Mouse (Mus musculus): ENCODE results near the gene Chd1l. TPM values are rescaled to one million over a fixed set of nuclear protein-coding genes. Genes with fewer than 3 reads are reported as not detected.

Gene Chd1l
- total RNA-seq, 2 experiments from 2014 or later, result 9.6 to 10.3 TPM

- no peak for DNase-seq (ENCODE audit: extremely low spot score in 1 of 2, low spot score in 1 of 2)
Observed at GRCm38 (mm10) chr3:97537006-97537405, 73.0 kb downstream of the Chd1l start.

DNA sequence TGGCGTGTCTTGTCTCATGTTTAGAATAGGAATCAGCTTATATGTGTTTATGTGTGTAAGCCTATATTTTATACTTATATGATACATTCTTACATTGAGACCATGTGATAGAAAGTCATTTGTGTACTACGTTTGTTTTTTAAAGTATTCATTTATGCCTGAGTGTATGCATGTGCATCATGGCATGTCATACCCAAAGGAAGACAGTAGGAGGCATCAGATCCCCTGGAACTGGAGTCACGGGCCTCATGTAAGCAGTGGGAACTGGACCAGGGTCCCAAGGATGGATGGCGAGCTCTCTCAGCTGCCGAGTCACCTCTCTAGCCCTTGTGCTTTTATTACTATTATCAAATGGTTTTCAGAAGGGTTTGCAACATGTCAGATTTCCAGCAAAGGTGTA is 74.3 kb downstream of the Chd1l start:
- no peak for DNase-seq (ENCODE audit: extremely low spot score in 1 of 2, low spot score in 1 of 2)

DNA sequence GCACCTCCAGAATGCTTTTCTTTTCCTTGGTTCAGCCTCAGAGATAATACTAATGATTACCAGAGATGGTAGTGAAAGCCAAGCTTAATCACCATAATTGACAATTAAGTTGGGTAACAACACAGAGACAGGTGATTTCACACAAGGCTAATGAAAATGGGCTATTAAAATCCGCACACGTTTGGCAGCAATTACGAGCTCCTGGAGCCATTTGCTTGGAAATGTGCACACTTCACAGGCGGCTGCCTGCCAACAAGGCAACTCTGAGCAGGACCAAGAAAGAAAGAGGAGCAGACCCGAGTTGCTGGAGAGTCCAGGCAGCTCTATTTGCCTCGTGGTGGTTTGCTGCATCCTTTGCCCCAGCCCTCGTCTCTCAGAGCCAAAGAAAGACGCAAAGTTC is 84.5 kb downstream of the Chd1l start:
- DNase-seq (ENCODE audit: extremely low spot score in 1 of 2, low spot score in 1 of 2), result no peak

- peak in 1 of 2 experiments; percentile 42 for DNase-seq (ENCODE audit: extremely low spot score in 1 of 2, low spot score in 1 of 2)
Observed at GRCm38 (mm10) chr3:97524835-97525234, 85.2 kb downstream of the Chd1l start.

DNA sequence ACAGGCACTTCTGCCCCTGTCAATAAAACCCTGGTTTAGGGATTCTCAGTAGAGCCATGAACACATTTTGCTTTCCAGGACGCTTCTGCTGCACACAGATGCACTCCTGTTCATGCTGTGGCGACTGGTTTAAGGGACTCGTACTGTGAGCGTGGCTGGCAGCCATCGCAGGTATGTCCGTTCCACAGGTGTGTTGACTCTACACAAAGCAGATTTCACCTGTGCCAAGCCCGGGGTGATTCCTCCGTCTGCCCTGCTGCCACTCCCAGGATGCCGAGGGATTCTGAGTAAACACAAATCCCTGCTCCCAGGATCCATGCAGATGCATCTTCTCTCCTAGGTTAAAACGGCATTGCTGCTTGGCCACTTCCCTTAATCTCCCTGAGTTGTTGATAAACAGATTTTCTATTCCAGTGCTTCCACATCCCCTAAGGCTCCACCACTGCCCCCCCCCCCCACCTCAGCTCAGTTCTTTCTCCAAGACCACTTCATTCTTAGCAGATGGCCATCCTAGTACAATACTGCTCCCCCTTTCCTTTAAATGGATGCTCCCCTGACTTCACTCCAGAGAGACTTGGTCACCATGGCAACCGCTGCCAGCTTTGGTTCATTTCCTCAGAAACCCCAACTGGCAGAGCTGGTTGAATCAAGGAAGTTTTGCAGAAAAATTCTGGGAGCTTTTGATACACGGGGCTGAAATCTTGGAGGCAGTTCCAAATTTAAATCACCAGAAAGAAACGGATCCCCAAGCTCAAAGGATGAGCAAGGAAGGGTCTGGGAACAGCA is 87.9 kb downstream of the Chd1l start:
- peak in 1 of 2 experiments; percentile 67 for DNase-seq (ENCODE audit: extremely low spot score in 1 of 2, low spot score in 1 of 2)

GRCm38 (mm10) chr3:97519883-97520282 is 90.1 kb downstream of the Chd1l start:
- no peak for DNase-seq (ENCODE audit: extremely low spot score in 1 of 2, low spot score in 1 of 2)

- no peak for DNase-seq (ENCODE audit: extremely low spot score in 1 of 2, low spot score in 1 of 2)
Observed at GRCm38 (mm10) chr3:97512296-97512695, 97.7 kb downstream of the Chd1l start.

Other genes starting within 250 kb of the Chd1l start
- gene Olfr1402, start 188.2 kb downstream of the Chd1l start, total RNA-seq (2021), result not detected
- gene Fmo5, start 18.6 kb upstream of the Chd1l start, total RNA-seq (2021), result 1 to 10 TPM; 3.7 to 4.4 TPM
- gene Prkab2, start 48.0 kb upstream of the Chd1l start, total RNA-seq (2021), result 10 to 100 TPM; 31.1 to 35.3 TPM
- not detected for gene Gm17651, start 64.5 kb upstream of the Chd1l start, total RNA-seq (2021)

Measured in layer of hippocampus, postnatal 25 days (tissue).